Mouse (Mus musculus): ENCODE measurements around the gene Gm49373. TPM values are rescaled to one million over a fixed set of nuclear protein-coding genes. Genes with fewer than 3 reads are reported as not detected.
A peak's percentile ranks its signal among the peaks of the same experiment; 100 is the strongest.

The Gm49373 gene
- polyA plus RNA-seq, 1 experiment from 2014 or later = 0.09 TPM

DNA sequence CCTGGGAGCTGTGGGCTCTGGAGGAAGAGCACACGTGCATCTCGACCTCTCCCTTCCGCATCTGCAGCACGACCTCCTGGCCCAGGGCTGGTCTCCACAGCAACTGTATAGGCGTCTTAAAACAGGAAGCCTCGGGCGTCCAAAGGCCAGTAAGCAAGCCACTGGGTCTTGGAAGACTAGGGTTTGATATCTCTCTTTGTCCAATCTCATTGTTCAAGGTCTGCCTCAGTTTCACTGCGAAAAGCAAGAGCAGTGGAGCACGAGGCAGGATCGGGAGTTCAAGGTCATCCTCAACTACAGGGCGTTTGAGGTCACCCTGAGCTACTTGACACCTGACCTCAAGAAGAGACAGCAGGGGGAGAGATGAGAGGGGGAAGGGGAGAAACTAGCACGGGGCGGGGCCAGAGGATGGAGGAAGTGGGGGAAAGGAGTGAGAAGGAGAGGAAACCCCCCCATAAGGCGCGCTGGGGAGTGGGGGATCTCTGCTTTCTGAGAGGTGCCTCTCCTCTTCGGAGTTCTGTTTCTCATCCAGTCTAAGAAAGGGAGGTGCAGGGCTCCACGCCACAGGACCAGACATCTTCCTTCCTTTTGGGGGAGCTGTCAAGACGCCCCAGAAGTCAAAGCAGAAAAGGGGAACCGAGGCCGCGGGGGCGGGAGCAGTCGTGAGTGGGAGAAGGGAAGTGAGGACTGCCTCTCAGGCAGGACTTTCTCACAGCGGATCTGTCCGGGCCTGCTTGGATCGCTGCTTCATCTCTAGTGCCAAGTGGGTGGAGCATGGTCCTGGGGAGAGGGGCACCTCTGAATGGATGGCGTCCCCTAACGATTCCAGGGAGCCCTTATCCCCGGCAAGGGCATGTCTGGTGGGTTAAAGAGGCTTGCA lies 58.0 kb downstream of the Gm49373 start:
- ATAC-seq (ENCODE audit: low read depth) = peak; percentile 40
- H3K9ac ChIP-seq (ENCODE audit: low read length) = peak overlapping the region; percentile 74
- peak overlapping the region; percentile 52 for H3K27ac ChIP-seq (ENCODE audit: low read length)

More for the DNA sequence above, 58.0 kb downstream of the Gm49373 start:
- WGBS = 3% methylated on average over 28 of the region's 29 CpGs
- Histone ChIP-seq H3K4me3 (ENCODE audit: low read length) (peak overlapping the region; percentile 62), H3K4me2 (ENCODE audit: low read depth, low read length) (peak overlapping the region; percentile 78), H3K36me3 (ENCODE audit: control insufficient read depth, insufficient read depth, low read length) (no peaks in the 10 kb centered on the region), H3K4me1 (replicated peaks; ENCODE audit: control insufficient read depth, insufficient read depth, low read length) (peaks cover 24% of the 10 kb centered on the region), H3K27me3 (ENCODE audit: control insufficient read depth, insufficient read depth, low read depth, low read length) (peaks cover 5% of the 10 kb centered on the region), H3K9me3 (ENCODE audit: control insufficient read depth, low read length) (no peaks in the 10 kb centered on the region)

MicroRNA genes within 50 kb of the gene (microRNA counts, 519-probe panel; counts per million panel counts)
- microRNA mmu-miR-1900 = 3,277 counts per million, percentile 64 among the panel's probes with 10 or more counts

Small RNA genes within 50 kb of the gene (microRNA-seq; reads per million reads assigned to microRNA genes)
- not detected for gene Mir1900
- not detected for gene Mir7082

Other genes starting within 250 kb of the Gm49373 start
- gene A230050P20Rik, start 204.5 kb downstream of the Gm49373 start, polyA plus RNA-seq (2015; fragmentation: Nextera tagmentation; extraction: Ambion mirVana) = 18.8 and 22.4 TPM in 2 replicates
- 2.7 and 3.1 TPM in 2 replicates for gene Angptl6, start 193.4 kb downstream of the Gm49373 start, polyA plus RNA-seq (2015; fragmentation: Nextera tagmentation; extraction: Ambion mirVana)
- gene Ppan, start 184.9 kb downstream of the Gm49373 start, polyA plus RNA-seq (2015; fragmentation: Nextera tagmentation; extraction: Ambion mirVana) = 57.3 and 64.1 TPM in 2 replicates
- 255 and 258 TPM in 2 replicates for gene Eif3g, start 174.5 kb downstream of the Gm49373 start, polyA plus RNA-seq (2015; fragmentation: Nextera tagmentation; extraction: Ambion mirVana)
- gene Dnmt1, start 113.2 kb downstream of the Gm49373 start, polyA plus RNA-seq (2015; fragmentation: Nextera tagmentation; extraction: Ambion mirVana) = 92.5 and 97.1 TPM in 2 replicates
- gene S1pr2, start 96.3 kb downstream of the Gm49373 start, polyA plus RNA-seq (2015; fragmentation: Nextera tagmentation; extraction: Ambion mirVana) = 63.5 and 67.2 TPM in 2 replicates
- gene Mrpl4, start 70.4 kb downstream of the Gm49373 start, polyA plus RNA-seq (2015; fragmentation: Nextera tagmentation; extraction: Ambion mirVana) = 156 TPM in 2 replicates
- gene Icam1, start 57.1 kb downstream of the Gm49373 start, polyA plus RNA-seq (2015; fragmentation: Nextera tagmentation; extraction: Ambion mirVana) = 76.2 and 93.0 TPM in 2 replicates
- gene Icam4, start 43.7 kb downstream of the Gm49373 start, polyA plus RNA-seq (2015; fragmentation: Nextera tagmentation; extraction: Ambion mirVana) = 2.2 and 4.2 TPM in 2 replicates
- 0.24 and 0.33 TPM in 2 replicates for gene Icam5, start 41.0 kb downstream of the Gm49373 start, polyA plus RNA-seq (2015; fragmentation: Nextera tagmentation; extraction: Ambion mirVana)
- 1.1 and 1.2 TPM in 2 replicates for gene Zglp1, start 6.0 kb downstream of the Gm49373 start, polyA plus RNA-seq (2015; fragmentation: Nextera tagmentation; extraction: Ambion mirVana)
- gene Fdx1l, start 518 bp upstream of the Gm49373 start, polyA plus RNA-seq (2015; fragmentation: Nextera tagmentation; extraction: Ambion mirVana) = 44.1 and 46.5 TPM in 2 replicates
- 1.2 and 3.3 TPM in 2 replicates for gene Gm38431, start 18.9 kb upstream of the Gm49373 start, polyA plus RNA-seq (2015; fragmentation: Nextera tagmentation; extraction: Ambion mirVana)
- gene Raver1, start 18.9 kb upstream of the Gm49373 start, polyA plus RNA-seq (2015; fragmentation: Nextera tagmentation; extraction: Ambion mirVana) = 56.8 and 69.1 TPM in 2 replicates
- 16.9 and 18.1 TPM in 2 replicates for gene Tyk2, start 58.1 kb upstream of the Gm49373 start, polyA plus RNA-seq (2015; fragmentation: Nextera tagmentation; extraction: Ambion mirVana)
- 265 and 301 TPM in 2 replicates for gene Cdc37, start 76.9 kb upstream of the Gm49373 start, polyA plus RNA-seq (2015; fragmentation: Nextera tagmentation; extraction: Ambion mirVana)
- 9.7 and 11.0 TPM in 2 replicates for gene Pde4a, start 92.6 kb upstream of the Gm49373 start, polyA plus RNA-seq (2015; fragmentation: Nextera tagmentation; extraction: Ambion mirVana)
- gene Keap1, start 166.3 kb upstream of the Gm49373 start, polyA plus RNA-seq (2015; fragmentation: Nextera tagmentation; extraction: Ambion mirVana) = 60.4 and 61.3 TPM in 2 replicates
- 0.11 and 0.21 TPM in 2 replicates for gene S1pr5, start 175.3 kb upstream of the Gm49373 start, polyA plus RNA-seq (2015; fragmentation: Nextera tagmentation; extraction: Ambion mirVana)
- 39.9 and 42.3 TPM in 2 replicates for gene Atg4d, start 192.2 kb upstream of the Gm49373 start, polyA plus RNA-seq (2015; fragmentation: Nextera tagmentation; extraction: Ambion mirVana)
- gene Kri1, start 214.9 kb upstream of the Gm49373 start, polyA plus RNA-seq (2015; fragmentation: Nextera tagmentation; extraction: Ambion mirVana) = 15.8 and 16.7 TPM in 2 replicates
- 57.7 TPM in 2 replicates for gene Cdkn2d, start 218.3 kb upstream of the Gm49373 start, polyA plus RNA-seq (2015; fragmentation: Nextera tagmentation; extraction: Ambion mirVana)
- gene Ap1m2, start 239.2 kb upstream of the Gm49373 start, polyA plus RNA-seq (2015; fragmentation: Nextera tagmentation; extraction: Ambion mirVana) = 50.0 and 53.2 TPM in 2 replicates
- 178 and 186 TPM in 2 replicates for gene Slc44a2, start 247.6 kb upstream of the Gm49373 start, polyA plus RNA-seq (2015; fragmentation: Nextera tagmentation; extraction: Ambion mirVana)